Mouse (Mus musculus): ENCODE measurements around the gene Vsig8. TPM values are rescaled to one million over a fixed set of nuclear protein-coding genes. Genes with fewer than 3 reads are reported as not detected.
A peak's percentile ranks its signal among the peaks of the same experiment; 100 is the strongest.

Gene Vsig8
- total RNA-seq, 2 experiments from 2014 or later: 0.39 to 0.56 TPM

GRCm38 (mm10) chr1:172585612-172586567 lies 30.2 kb downstream of the Vsig8 start:
- no peak for DNase-seq (ENCODE audit: extremely low spot score in 1 of 2, low spot score in 1 of 2)

GRCm38 (mm10) chr1:172590385-172590784 lies 34.6 kb downstream of the Vsig8 start, which contains the start of gene Slamf8:
Gene Slamf8 (minus strand): TSS chr1:172590568.
- no peak for DNase-seq (ENCODE audit: extremely low spot score in 1 of 2, low spot score in 1 of 2)

DNA sequence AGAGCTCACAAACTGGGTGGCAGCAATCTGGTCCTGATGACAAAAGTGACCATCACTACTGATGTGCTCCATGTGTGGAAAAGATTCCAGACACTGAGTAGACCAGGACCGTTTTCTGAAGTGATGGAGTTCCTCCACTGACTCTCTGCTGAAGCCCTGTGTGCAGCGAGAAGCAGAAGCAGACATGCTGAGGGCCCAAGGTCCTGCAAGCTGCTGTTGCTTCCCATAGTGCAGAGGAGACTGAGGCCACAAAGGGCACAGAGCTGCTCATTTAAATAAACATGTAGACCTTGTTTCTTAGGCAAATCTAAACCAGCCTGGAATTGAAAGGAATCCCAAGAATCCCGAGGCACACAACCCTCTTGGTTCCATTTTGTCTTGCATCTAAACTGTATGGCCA lies 37.6 kb downstream of the Vsig8 start:
- no peak for DNase-seq (ENCODE audit: extremely low spot score in 1 of 2, low spot score in 1 of 2)

DNA sequence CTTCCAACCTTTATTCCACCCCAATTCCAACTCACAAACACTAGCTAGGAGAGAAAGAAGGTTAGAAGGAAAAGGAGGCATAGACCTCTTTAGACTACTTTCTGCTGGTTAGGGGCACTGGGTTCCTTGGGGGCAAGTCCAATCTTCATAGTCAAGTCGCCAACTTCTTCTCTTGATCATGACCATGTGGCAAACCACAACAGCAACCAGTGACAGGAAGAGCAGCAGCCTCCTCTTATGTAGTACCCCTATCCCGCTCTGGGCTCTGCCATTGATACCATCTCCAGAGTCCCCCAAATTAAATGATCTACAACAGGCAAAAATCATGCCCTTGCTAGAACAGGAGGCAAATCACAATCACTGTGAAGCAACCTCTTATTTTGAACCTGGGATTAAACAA lies 38.2 kb downstream of the Vsig8 start:
- DNase-seq (ENCODE audit: extremely low spot score in 1 of 2, low spot score in 1 of 2): no peak

DNA sequence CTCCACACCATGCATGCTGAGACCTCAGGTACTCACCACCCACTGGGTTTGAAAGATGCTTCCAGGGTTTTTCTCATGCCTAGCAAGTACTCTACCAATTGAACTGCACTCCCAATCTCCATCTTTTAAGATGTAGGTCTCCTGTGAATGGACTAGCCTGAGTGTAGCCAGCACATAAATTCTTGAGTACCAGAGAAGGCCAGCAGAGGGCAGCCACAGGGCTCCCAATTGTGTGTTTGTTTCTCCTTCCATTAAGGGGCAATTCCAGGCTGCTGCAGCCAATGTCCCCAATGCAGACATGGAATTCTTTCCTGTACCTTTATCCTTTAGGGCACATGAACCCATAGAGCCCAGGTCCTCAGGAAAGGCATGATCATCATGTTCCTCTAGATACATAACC lies 38.8 kb downstream of the Vsig8 start:
- DNase-seq (ENCODE audit: extremely low spot score in 1 of 2, low spot score in 1 of 2): peak in 1 of 2 experiments; percentile 63

DNA sequence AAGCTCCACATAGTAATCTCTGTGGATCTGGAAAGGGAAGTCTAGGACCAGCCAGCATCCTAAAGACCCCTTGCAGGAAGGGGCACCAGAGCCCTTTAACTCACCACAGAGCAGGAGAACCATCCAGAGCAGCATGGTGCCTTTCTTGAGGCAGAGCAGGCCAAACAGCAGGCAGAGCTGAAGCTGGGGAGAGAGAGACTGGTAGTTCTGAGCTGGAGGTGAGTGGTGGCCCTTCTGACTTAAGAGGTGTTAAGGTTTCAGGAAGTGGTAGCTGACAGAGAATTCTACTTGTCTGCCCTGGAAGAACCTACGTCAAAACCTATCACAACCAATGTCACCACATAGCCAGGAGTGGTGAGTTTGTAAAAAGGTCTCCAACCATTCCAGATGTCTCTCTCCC lies 46.6 kb downstream of the Vsig8 start, which contains the start of gene Fcrl6:
TSS of gene Fcrl6 (minus strand) at position 226 of the 400 bp plus-strand sequence.
- DNase-seq (ENCODE audit: extremely low spot score in 1 of 2, low spot score in 1 of 2): no peak

GRCm38 (mm10) chr1:172611304-172611703 lies 55.6 kb downstream of the Vsig8 start:
- DNase-seq (ENCODE audit: extremely low spot score in 1 of 2, low spot score in 1 of 2): no peak

- no peak for DNase-seq (ENCODE audit: extremely low spot score in 1 of 2, low spot score in 1 of 2)
Measured at GRCm38 (mm10) chr1:172612745-172613144, 57.0 kb downstream of the Vsig8 start.

Other genes with a start within 250 kb of the Vsig8 start
- gene Kcnj9, start 226.6 kb upstream of the Vsig8 start, total RNA-seq (2021): 10 to 100 TPM; 59.0 to 68.9 TPM
- gene Kcnj10, start 214.7 kb upstream of the Vsig8 start, total RNA-seq (2021): 10 to 100 TPM; 84.0 to 88.1 TPM
- 1 to 10 TPM; 8.6 to 8.9 TPM for gene Pigm, start 179.4 kb upstream of the Vsig8 start, total RNA-seq (2021)
- gene Slamf9, start 80.6 kb upstream of the Vsig8 start, total RNA-seq (2021): not detected
- gene Igsf9, start 74.2 kb upstream of the Vsig8 start, total RNA-seq (2021): 1 to 10 TPM; 5.6 to 8.2 TPM
- 10 to 100 TPM; 10.4 to 12.1 TPM for gene Tagln2, start 55.9 kb upstream of the Vsig8 start, total RNA-seq (2021)
- gene Cfap45, start 35.1 kb upstream of the Vsig8 start, total RNA-seq (2021): 1 to 10 TPM; 3.1 to 3.9 TPM
- not detected for gene Slamf8, start 34.6 kb downstream of the Vsig8 start, total RNA-seq (2021)
- not detected for gene Fcrl6, start 46.6 kb downstream of the Vsig8 start, total RNA-seq (2021)
- gene Dusp23, start 77.0 kb downstream of the Vsig8 start, total RNA-seq (2021): 1 to 10 TPM; 6.8 to 8.8 TPM
- gene Crp, start 142.1 kb downstream of the Vsig8 start, total RNA-seq (2021): not detected